Mouse (Mus musculus) thymus, adult 2 months (tissue): ENCODE measurements around the gene Rnasek. TPM values are rescaled to one million over a fixed set of nuclear protein-coding genes. Genes with fewer than 3 reads are reported as not detected.
A peak's percentile ranks its signal among the peaks of the same experiment; 100 is the strongest.

Source experiments
- DNase-seq: peaks from one replicate; pipeline ENCODE4 v3.0.0; 2021
- H3K27ac ChIP-seq: fragments of 200-500 bp; 2 replicates; pipeline ENCODE4 v1.5.1; 2012; ENCODE audit warnings: low read length, control low read depth; ENCODE audit not compliant: control insufficient read depth, insufficient read depth
- H3K27me3 ChIP-seq: fragments of 200-500 bp; 2 replicates; pipeline ENCODE4 v1.6.1; 2012; ENCODE audit warnings: mild to moderate bottlenecking, low read length, moderate library complexity, mixed read lengths; ENCODE audit not compliant: control insufficient read depth, insufficient read depth
- H3K36me3 ChIP-seq: fragments of 200-500 bp; 2 replicates; pipeline ENCODE4 v1.6.1; 2012; ENCODE audit warnings: mild to moderate bottlenecking, low read length, moderate library complexity; ENCODE audit not compliant: control insufficient read depth, insufficient read depth
- H3K4me1 ChIP-seq: fragments of 200-500 bp; replicated peaks from 2 replicates; pipeline ENCODE4 v1.6.1; 2012; ENCODE audit warnings: low read length; ENCODE audit not compliant: control insufficient read depth, insufficient read depth
- H3K4me3 ChIP-seq: fragments of 200-500 bp; 2 replicates; pipeline ENCODE4 v1.5.1; 2012; ENCODE audit warnings: mild to moderate bottlenecking, low read length, control low read depth, moderate library complexity; ENCODE audit not compliant: control insufficient read depth, insufficient read depth
- CTCF ChIP-seq: fragments of 200-500 bp; IDR thresholded peaks from 2 replicates; pipeline ENCODE4 v1.5.1; 2012; ENCODE audit warnings: mild to moderate bottlenecking, control low read depth, low read length, moderate library complexity, borderline replicate concordance; ENCODE audit not compliant: control insufficient read depth, poor library complexity, insufficient read depth; ENCODE audit errors: extremely low read depth
- POLR2A ChIP-seq: fragments of 200-500 bp; IDR thresholded peaks from 2 replicates; pipeline ENCODE4 v1.6.1; 2012; ENCODE audit warnings: mild to moderate bottlenecking, low read length, control low read depth, moderate library complexity; ENCODE audit not compliant: control insufficient read depth, poor library complexity, insufficient read depth; ENCODE audit errors: extremely low read depth
- WGBS: fragments of 180-500 bp; shearing (Covaris S2); methylation state at CpG from one replicate; pipeline ENCODE4 v1.1.7; 2018; 5-methylcytosine and 5-hydroxymethylcytosine counted together
- polyA plus RNA-seq: library from polyadenylated mRNA; depleted of rRNA; stranded (reverse); fragments of >200 nt; gene quantifications from 2 replicates; pipeline ENCODE4 v1.2.3, GENCODE M21; 2012

The Rnasek gene
- polyA plus RNA-seq, 1 experiment, result 186 TPM

- Histone ChIP-seq H3K4me3 (no peak overlapping the region), H3K4me1 (peaks cover 27% of the 10 kb centered on the region), H3K27me3 (peaks cover 6% of the 10 kb centered on the region; the same call in 1 of the 2 replicates), H3K36me3 (no peaks in the 10 kb centered on the region), H3K27ac (no peak overlapping the region)
- DNase-seq, result no peak
- WGBS, result 81% methylated on average over 18 of the region's 18 CpGs
- no peak for TF ChIP-seq CTCF
- no peak for TF ChIP-seq POLR2A
These were observed 13.1 kb downstream of the Rnasek start for GRCm38 (mm10) chr11:70226602-70226890.

- WGBS, result 86% methylated on average over 27 of the region's 27 CpGs
- no peak for DNase-seq
- TF ChIP-seq POLR2A (no peak), CTCF (no peak)
- H3K36me3 ChIP-seq, result no peaks in the 10 kb centered on the region
- H3K27me3 ChIP-seq, result peaks cover 6% of the 10 kb centered on the region; the same call in 1 of the 2 replicates
- no peak overlapping the region for H3K27ac ChIP-seq
- H3K4me3 ChIP-seq, result no peak overlapping the region
- H3K4me1 ChIP-seq, result peaks cover 30% of the 10 kb centered on the region
These were observed 13.6 kb downstream of the Rnasek start for GRCm38 (mm10) chr11:70225798-70226601.

GRCm38 (mm10) chr11:70223724-70224123 lies 15.9 kb downstream of the Rnasek start:
- 21% methylated on average over 9 of the region's 9 CpGs for WGBS
- H3K4me1 ChIP-seq, result peaks cover 23% of the 10 kb centered on the region
- H3K27ac ChIP-seq, result no peak overlapping the region
- no peak for DNase-seq
- no peaks in the 10 kb centered on the region; the same call in 1 of the 2 replicates for H3K27me3 ChIP-seq
- TF ChIP-seq CTCF, result no peak
- no peak for TF ChIP-seq POLR2A
- H3K36me3 ChIP-seq, result no peaks in the 10 kb centered on the region
- H3K4me3 ChIP-seq, result no peak overlapping the region

GRCm38 (mm10) chr11:70221603-70222500 lies 17.8 kb downstream of the Rnasek start:
- 18% methylated on average over 14 of the region's 14 CpGs for WGBS
- no peak overlapping the region for H3K27ac ChIP-seq
- peaks cover 20% of the 10 kb centered on the region for H3K4me1 ChIP-seq
- no peak overlapping the region for H3K4me3 ChIP-seq
- TF ChIP-seq CTCF (no peak), POLR2A (no peak)
- no peak for DNase-seq
- H3K36me3 ChIP-seq, result no peaks in the 10 kb centered on the region
- no peaks in the 10 kb centered on the region; the same call in 1 of the 2 replicates for H3K27me3 ChIP-seq

GRCm38 (mm10) chr11:70220731-70221602 lies 18.7 kb downstream of the Rnasek start, which contains the start of gene Slc16a13:
Gene Slc16a13 (minus strand): TSS chr11:70221064.
- H3K27me3 ChIP-seq, result no peaks in the 10 kb centered on the region; the same call in 1 of the 2 replicates

GRCm38 (mm10) chr11:70220323-70220722 lies 19.3 kb downstream of the Rnasek start:
- Histone ChIP-seq H3K27ac (no peak overlapping the region), H3K27me3 (peaks cover 5% of the 10 kb centered on the region), H3K4me1 (peaks cover 20% of the 10 kb centered on the region), H3K4me3 (peak overlapping the region; percentile 51), H3K36me3 (no peaks in the 10 kb centered on the region)
- TF ChIP-seq CTCF, result no peak
- no peak for TF ChIP-seq POLR2A
- WGBS, result 6% methylated on average over 24 of the region's 24 CpGs
- no peak for DNase-seq

More at GRCm38 (mm10) chr11:70220731-70221602, 18.7 kb downstream of the Rnasek start, which contains the start of gene Slc16a13:
- WGBS, result 0% methylated on average over 28 of the region's 28 CpGs
- Histone ChIP-seq H3K4me1 (peaks cover 20% of the 10 kb centered on the region), H3K27ac (no peak within 1 kb of the TSS), H3K36me3 (no peaks in the 10 kb centered on the region), H3K4me3 (peak within 1 kb of the TSS; percentile 51)
- TF ChIP-seq CTCF, result no peak
- TF ChIP-seq POLR2A, result peak; percentile 11; the same call in 1 of the 2 replicates
- DNase-seq, result peak; percentile 89
